Mouse (Mus musculus) hindbrain, embryonic 14.5 days (tissue): Measurements from ENCODE around the gene Ptgdr. TPM values are rescaled to one million over a fixed set of nuclear protein-coding genes. Genes with fewer than 3 reads are reported as not detected.
"Not testable (repeated sequence)": the region's sequence is repeated elsewhere in the genome, so short reads cannot be mapped to it uniquely, and the experiment has no call there.

ENCODE experiments used
- ATAC-seq: fragments of 200-750 bp; cut with Nextera tagmentation; 2 replicates; pipeline ENCODE4 v1.8.0; 2017; ENCODE audit warnings: moderate number of reproducible peaks, mild to moderate bottlenecking, moderate TSS enrichment, moderate library complexity; ENCODE audit not compliant: low FRiP score
- DNase-seq: peaks from one replicate; pipeline ENCODE4 v3.0.0-alpha.2; 2015; ENCODE audit warnings: low spot score
- H3K27ac ChIP-seq: fragments of 300-500 bp; sonication (generic); 2 replicates; pipeline ENCODE4 v1.5.1; 2014; ENCODE audit warnings: mild to moderate bottlenecking, moderate library complexity
- H3K27me3 ChIP-seq: fragments of 300-500 bp; sonication (generic); 2 replicates; pipeline ENCODE4 v1.6.1; 2014; ENCODE audit warnings: mild to moderate bottlenecking, low read length, mixed read lengths; ENCODE audit not compliant: control insufficient read depth, insufficient read depth
- H3K36me3 ChIP-seq: fragments of 300-500 bp; sonication (generic); replicated peaks from 2 replicates; pipeline ENCODE4 v1.6.1; 2014; ENCODE audit not compliant: control insufficient read depth, insufficient read depth
- H3K4me1 ChIP-seq: fragments of 300-500 bp; sonication (generic); replicated peaks from 2 replicates; pipeline ENCODE4 v1.6.1; 2014; ENCODE audit warnings: antibody characterized with exemption, low read length, mixed read lengths; ENCODE audit not compliant: control insufficient read depth, insufficient read depth
- H3K4me2 ChIP-seq: fragments of 300-500 bp; sonication (generic); replicated peaks from 2 replicates; pipeline ENCODE4 v1.6.1; 2014; ENCODE audit warnings: mild to moderate bottlenecking, moderate library complexity
- H3K4me3 ChIP-seq: fragments of 300-500 bp; sonication (generic); replicated peaks from 2 replicates; pipeline ENCODE4 v1.5.1; 2014; ENCODE audit warnings: mild to moderate bottlenecking, low read length
- H3K9ac ChIP-seq: fragments of 300-500 bp; sonication (generic); 2 replicates; pipeline ENCODE4 v1.6.1; 2014
- H3K9me3 ChIP-seq: fragments of 300-500 bp; sonication (generic); 2 replicates; pipeline ENCODE4 v1.6.1; 2016; ENCODE audit warnings: low read length; ENCODE audit not compliant: control insufficient read depth
- WGBS: fragments of 180-500 bp; shearing (Covaris S2); extraction: QIAGEN DNeasy Blood & Tissue Kit; methylation state at CpG from one replicate; pipeline ENCODE4 v1.1.7; 2014; 5-methylcytosine and 5-hydroxymethylcytosine counted together
- polyA plus RNA-seq: library from polyadenylated mRNA; unstranded; fragments of >200 nt; fragmentation: Nextera tagmentation; extraction: Ambion mirVana; gene quantifications from 2 replicates; pipeline ENCODE4 v1.2.1, GENCODE M21; 2014

Ptgdr gene
- polyA plus RNA-seq, 1 experiment from 2014 or later, result 0.54 TPM

GRCm38 (mm10) chr14:44858372-44858771, 803 bp downstream of the Ptgdr start:
- no peaks in the 10 kb centered on the region for H3K9me3 ChIP-seq
- H3K27me3 ChIP-seq, result peaks cover 27% of the 10 kb centered on the region
- H3K4me1 ChIP-seq, result 0 out of 2 replicates have a peak, but pooled peaks cover under 1% of the 10 kb centered on the region
- DNase-seq, result no peak
- no peaks in the 10 kb centered on the region for H3K36me3 ChIP-seq
- peak; percentile 24; the same call in 1 of the 2 replicates for ATAC-seq
- H3K4me3 ChIP-seq, result peak overlapping the region; percentile 34
- H3K4me2 ChIP-seq, result peak overlapping the region; percentile 57
- no peak overlapping the region for H3K27ac ChIP-seq
- WGBS, result 15% methylated on average over 12 of the region's 12 CpGs
- no peak overlapping the region for H3K9ac ChIP-seq

- not testable (repeated sequence) for H3K27me3 ChIP-seq, H3K27ac ChIP-seq, H3K9ac ChIP-seq, H3K36me3 ChIP-seq, H3K4me1 ChIP-seq, DNase-seq, H3K4me3 ChIP-seq, H3K9me3 ChIP-seq, H3K4me2 ChIP-seq
- ATAC-seq, result peak; percentile 82
- 5% methylated on average over 3 of the region's 3 CpGs for WGBS
These were observed 8.5 kb downstream of the Ptgdr start for GRCm38 (mm10) chr14:44850637-44851036.

DNA sequence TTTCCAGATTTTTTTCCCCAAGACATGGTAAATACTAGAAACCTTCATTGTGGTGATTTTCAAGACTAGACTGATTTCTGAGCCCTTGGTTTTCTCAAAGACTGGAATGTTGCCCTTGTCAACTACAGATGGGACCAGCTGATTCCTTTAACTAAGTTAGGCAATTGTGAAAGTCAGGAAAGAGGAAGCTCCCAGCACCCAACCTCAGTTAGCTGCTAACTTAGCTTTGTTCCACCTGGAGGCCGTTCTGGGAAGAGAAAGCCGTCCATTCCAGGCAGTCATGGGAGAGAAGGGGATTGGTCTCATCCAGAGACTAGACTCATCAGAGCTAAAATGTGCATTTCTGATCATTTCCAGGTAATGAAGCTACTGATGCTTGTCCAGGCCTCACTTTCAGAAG, 11.4 kb downstream of the Ptgdr start:
- WGBS, result 97% methylated on average over 2 of the region's 2 CpGs
- no peaks in the 10 kb centered on the region for H3K36me3 ChIP-seq
- no peak overlapping the region for H3K4me2 ChIP-seq
- H3K9ac ChIP-seq, result no peak overlapping the region
- DNase-seq, result no peak
- no peaks in the 10 kb centered on the region for H3K27me3 ChIP-seq
- H3K4me3 ChIP-seq, result no peak overlapping the region
- no peaks in the 10 kb centered on the region for H3K9me3 ChIP-seq
- no peak for ATAC-seq
- H3K27ac ChIP-seq, result no peak overlapping the region
- no peaks in the 10 kb centered on the region for H3K4me1 ChIP-seq

GRCm38 (mm10) chr14:44846558-44847263, 12.5 kb downstream of the Ptgdr start:
- H3K4me3 ChIP-seq, result no peak overlapping the region
- no peak for DNase-seq
- H3K4me2 ChIP-seq, result no peak overlapping the region
- no peaks in the 10 kb centered on the region for H3K9me3 ChIP-seq
- H3K27me3 ChIP-seq, result no peaks in the 10 kb centered on the region
- H3K27ac ChIP-seq, result no peak overlapping the region
- no peak overlapping the region for H3K9ac ChIP-seq
- H3K4me1 ChIP-seq, result no peaks in the 10 kb centered on the region
- no peaks in the 10 kb centered on the region for H3K36me3 ChIP-seq
- no peak for ATAC-seq
- WGBS, result 72% methylated on average over 6 of the region's 6 CpGs

DNA sequence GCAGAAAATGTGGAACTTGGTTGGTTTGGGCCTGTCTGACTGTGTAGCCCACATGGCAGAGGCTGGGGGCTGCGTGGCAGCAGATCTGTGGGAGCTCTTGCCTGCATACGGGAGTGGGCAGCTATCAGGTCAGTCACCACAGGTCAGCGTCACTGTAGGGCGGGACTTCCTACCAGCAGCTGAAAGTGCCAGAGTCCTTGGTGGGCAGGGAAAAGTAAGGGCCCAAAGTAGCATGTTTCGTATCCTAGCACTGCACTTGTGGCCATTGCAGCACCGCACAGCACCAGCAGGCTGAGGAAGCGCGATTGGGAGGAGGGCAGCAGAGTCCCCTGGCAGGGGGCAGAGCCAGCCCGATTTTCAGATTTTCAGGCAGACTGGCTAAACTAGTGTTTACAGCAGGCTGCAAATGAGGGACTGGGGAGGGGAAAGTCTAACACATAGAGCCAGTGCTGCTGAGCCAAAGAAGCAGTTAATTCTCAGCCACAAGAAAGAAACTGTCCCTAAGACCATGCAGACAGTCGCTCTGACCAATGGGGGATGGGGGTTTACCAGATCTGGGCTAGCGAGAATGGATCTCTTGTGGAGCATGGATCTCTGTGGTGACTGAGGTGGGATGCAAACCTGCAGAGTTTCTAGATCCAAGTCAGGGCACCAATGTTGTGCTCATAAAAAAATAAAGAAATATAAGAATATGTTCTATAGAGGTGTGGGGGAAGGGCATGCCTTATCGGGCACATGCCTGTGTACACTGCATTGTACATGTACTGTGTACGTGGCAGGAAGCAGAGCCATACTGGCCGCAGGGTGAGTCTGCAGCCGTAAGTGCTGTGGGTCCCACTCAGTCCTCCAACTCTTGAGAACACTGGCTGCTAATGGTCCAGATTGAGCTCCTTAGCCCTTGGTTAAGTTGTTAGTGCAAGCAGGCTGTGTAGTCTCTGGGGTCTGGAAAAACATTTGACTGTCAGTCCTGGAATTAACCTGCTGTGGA, 15.1 kb downstream of the Ptgdr start:
- Histone ChIP-seq H3K27me3 (no peaks in the 10 kb centered on the region), H3K9ac (no peak overlapping the region), H3K4me2 (peak overlapping the region; percentile 36), H3K36me3 (no peaks in the 10 kb centered on the region), H3K9me3 (no peaks in the 10 kb centered on the region), H3K4me3 (no peak overlapping the region), H3K27ac (no peak overlapping the region), H3K4me1 (no peaks in the 10 kb centered on the region)
- ATAC-seq (no peak), DNase-seq (no peak)
- WGBS, result 44% methylated on average over 15 of the region's 15 CpGs

GRCm38 (mm10) chr14:44838685-44839084, 20.5 kb downstream of the Ptgdr start:
- DNase-seq, result no peak

GRCm38 (mm10) chr14:44835132-44835531, 24.0 kb downstream of the Ptgdr start:
- Histone ChIP-seq H3K4me3 (no peak overlapping the region), H3K4me2 (no peak overlapping the region), H3K27ac (no peak overlapping the region), H3K9me3 (no peaks in the 10 kb centered on the region), H3K36me3 (no peaks in the 10 kb centered on the region), H3K4me1 (no peaks in the 10 kb centered on the region; the same call in 1 of the 2 replicates), H3K27me3 (no peaks in the 10 kb centered on the region), H3K9ac (no peak overlapping the region)
- 72% methylated on average over 2 of the region's 2 CpGs for WGBS
- ATAC-seq, result no peak
- DNase-seq, result no peak

More at GRCm38 (mm10) chr14:44838685-44839084, 20.5 kb downstream of the Ptgdr start:
- no peak overlapping the region for H3K4me3 ChIP-seq
- no peak overlapping the region for H3K9ac ChIP-seq
- H3K36me3 ChIP-seq, result no peaks in the 10 kb centered on the region
- no peaks in the 10 kb centered on the region for H3K9me3 ChIP-seq
- WGBS, result 59% methylated on average over 1 of the region's 1 CpGs
- ATAC-seq, result no peak
- H3K27ac ChIP-seq, result no peak overlapping the region
- H3K27me3 ChIP-seq, result no peaks in the 10 kb centered on the region
- no peaks in the 10 kb centered on the region; the same call in 1 of the 2 replicates for H3K4me1 ChIP-seq
- H3K4me2 ChIP-seq, result no peak overlapping the region

DNA sequence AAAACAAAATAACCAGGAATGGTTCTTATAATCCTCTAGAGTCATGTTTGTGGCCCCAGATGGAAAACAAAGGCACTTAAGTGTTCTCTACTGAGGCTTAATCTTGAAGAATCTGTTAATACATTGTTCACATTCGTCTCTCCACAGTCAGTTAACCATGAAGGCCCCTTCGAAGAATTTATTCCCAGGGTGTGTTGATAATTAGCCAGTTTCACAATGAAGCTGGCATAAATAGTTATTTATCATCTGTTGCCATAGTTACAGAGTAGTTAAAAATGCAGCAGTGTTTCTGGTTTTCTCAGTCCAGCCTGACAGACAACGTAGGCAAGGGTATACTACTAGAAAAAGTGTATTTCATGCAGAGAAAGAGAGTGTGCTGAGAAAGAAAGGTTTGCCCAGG, 25.0 kb downstream of the Ptgdr start:
- WGBS, result 11% methylated on average over 3 of the region's 3 CpGs
- not testable (repeated sequence) for H3K9ac ChIP-seq, H3K9me3 ChIP-seq, H3K36me3 ChIP-seq, H3K4me2 ChIP-seq, DNase-seq, H3K4me3 ChIP-seq, H3K27me3 ChIP-seq, H3K4me1 ChIP-seq
- H3K27ac ChIP-seq, result peak overlapping the region; percentile 5; the same call in 1 of the 2 replicates
- peak; percentile 46; the same call in 1 of the 2 replicates for ATAC-seq

DNA sequence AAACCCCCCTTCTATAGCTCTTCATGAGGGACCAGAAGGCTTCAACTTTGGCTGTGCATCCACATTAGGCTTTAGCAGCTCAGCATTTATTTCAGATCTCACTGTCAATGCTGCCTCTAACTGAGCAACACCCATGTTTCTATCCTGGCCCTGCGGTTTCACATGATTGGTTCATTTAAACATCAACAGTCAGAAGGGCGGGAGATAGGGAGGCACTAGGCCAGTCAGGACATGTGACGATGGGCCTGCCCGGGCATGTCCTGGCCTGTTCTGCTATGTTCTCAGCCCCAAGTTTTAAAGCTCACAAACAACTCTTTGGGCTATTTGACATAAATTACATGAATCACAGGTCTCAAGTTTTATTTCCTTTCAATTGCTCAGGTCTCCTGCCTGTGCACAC, 26.1 kb downstream of the Ptgdr start:
- H3K4me3 ChIP-seq, ATAC-seq: not testable (repeated sequence)
- WGBS, result 92% methylated on average over 4 of the region's 4 CpGs

More for the DNA sequence above, 26.1 kb downstream of the Ptgdr start:
- H3K9me3 ChIP-seq, H3K27me3 ChIP-seq, H3K9ac ChIP-seq, H3K27ac ChIP-seq, H3K36me3 ChIP-seq, H3K4me1 ChIP-seq, H3K4me2 ChIP-seq, DNase-seq: not testable (repeated sequence)
